Mouse (Mus musculus): ENCODE results near the gene Klf15. TPM values are rescaled to one million over a fixed set of nuclear protein-coding genes. Genes with fewer than 3 reads are reported as not detected.

Klf15 gene
- polyA plus RNA-seq, 1 experiment from 2014 or later, result 20.8 TPM

GRCm38 (mm10) chr6:90491956-90492744, 29.8 kb downstream of the Klf15 start:
- 61% methylated on average over 10 of the region's 10 CpGs for WGBS
- Histone ChIP-seq H3K4me1 (replicated peaks; ENCODE audit: insufficient read depth, low read length) (0 out of 2 replicates have a peak, but pooled peaks cover 3% of the 10 kb centered on the region), H3K4me2 (ENCODE audit: low read length) (no peak overlapping the region), H3K9ac (ENCODE audit: low read depth, low read length) (no peak overlapping the region), H3K4me3 (replicated peaks; ENCODE audit: low read depth, low read length) (no peak overlapping the region), H3K27me3 (ENCODE audit: insufficient read depth, low read length) (no peaks in the 10 kb centered on the region), H3K9me3 (replicated peaks; ENCODE audit: low read length) (no peaks in the 10 kb centered on the region), H3K36me3 (ENCODE audit: insufficient read depth, low read length) (no peaks in the 10 kb centered on the region), H3K27ac (peak overlapping the region; percentile 68)
- ATAC-seq (replicated peaks; ENCODE audit: low FRiP score, low read depth) (peak; percentile 89), DNase-seq (ENCODE audit: low spot score) (no peak)
- no peak for TF ChIP-seq CTCF (IDR thresholded peaks at IDR 0.05; ENCODE audit: low read depth)

DNA sequence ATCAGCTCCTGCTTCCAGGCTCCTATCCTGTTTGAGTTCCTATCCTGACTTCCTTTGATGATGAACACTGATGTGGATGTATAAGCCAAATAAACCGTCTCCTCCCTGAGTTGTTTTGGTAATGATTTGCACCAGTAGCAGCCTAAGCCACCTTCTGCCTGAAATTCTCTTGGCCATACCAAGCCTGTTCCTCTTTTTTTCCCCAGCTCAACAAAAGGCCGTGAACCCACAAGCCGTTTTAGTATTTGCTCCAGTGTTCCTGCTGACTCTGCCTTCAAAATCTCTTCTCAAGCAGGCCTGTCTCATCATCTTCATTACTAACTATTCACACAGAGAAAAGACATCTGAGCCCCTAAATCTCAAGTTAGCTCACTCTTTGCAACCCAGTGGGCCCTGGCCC, 31.8 kb downstream of the Klf15 start:
- H3K36me3 ChIP-seq (ENCODE audit: insufficient read depth, low read length), result no peaks in the 10 kb centered on the region
- no peak overlapping the region; the same call in 1 of the 2 replicates for H3K27ac ChIP-seq
- no peaks in the 10 kb centered on the region for H3K27me3 ChIP-seq (ENCODE audit: insufficient read depth, low read length)
- no peak for DNase-seq (ENCODE audit: low spot score)
- no peak overlapping the region for H3K4me2 ChIP-seq (ENCODE audit: low read length)
- TF ChIP-seq CTCF (IDR thresholded peaks at IDR 0.05; ENCODE audit: low read depth), result no peak
- WGBS, result 61% methylated on average over 3 of the region's 3 CpGs
- no peak overlapping the region for H3K4me3 ChIP-seq (replicated peaks; ENCODE audit: low read depth, low read length)
- H3K9me3 ChIP-seq (replicated peaks; ENCODE audit: low read length), result no peaks in the 10 kb centered on the region
- ATAC-seq (replicated peaks; ENCODE audit: low FRiP score, low read depth), result no peak
- no peak overlapping the region for H3K9ac ChIP-seq (ENCODE audit: low read depth, low read length)
- H3K4me1 ChIP-seq (replicated peaks; ENCODE audit: insufficient read depth, low read length), result 0 out of 2 replicates have a peak, but pooled peaks cover 3% of the 10 kb centered on the region

GRCm38 (mm10) chr6:90494566-90494965, 32.2 kb downstream of the Klf15 start:
- TF ChIP-seq CTCF (IDR thresholded peaks at IDR 0.05; ENCODE audit: low read depth), result no peak
- ATAC-seq (replicated peaks; ENCODE audit: low FRiP score, low read depth), result no peak
- Histone ChIP-seq H3K27ac (peak overlapping the region; percentile 48), H3K27me3 (ENCODE audit: insufficient read depth, low read length) (no peaks in the 10 kb centered on the region), H3K4me2 (ENCODE audit: low read length) (no peak overlapping the region), H3K9ac (ENCODE audit: low read depth, low read length) (no peak overlapping the region), H3K4me3 (replicated peaks; ENCODE audit: low read depth, low read length) (no peak overlapping the region), H3K9me3 (replicated peaks; ENCODE audit: low read length) (no peaks in the 10 kb centered on the region), H3K4me1 (replicated peaks; ENCODE audit: insufficient read depth, low read length) (0 out of 2 replicates have a peak, but pooled peaks cover 3% of the 10 kb centered on the region), H3K36me3 (ENCODE audit: insufficient read depth, low read length) (no peaks in the 10 kb centered on the region)
- 69% methylated on average over 3 of the region's 3 CpGs for WGBS
- no peak for DNase-seq (ENCODE audit: low spot score)

DNA sequence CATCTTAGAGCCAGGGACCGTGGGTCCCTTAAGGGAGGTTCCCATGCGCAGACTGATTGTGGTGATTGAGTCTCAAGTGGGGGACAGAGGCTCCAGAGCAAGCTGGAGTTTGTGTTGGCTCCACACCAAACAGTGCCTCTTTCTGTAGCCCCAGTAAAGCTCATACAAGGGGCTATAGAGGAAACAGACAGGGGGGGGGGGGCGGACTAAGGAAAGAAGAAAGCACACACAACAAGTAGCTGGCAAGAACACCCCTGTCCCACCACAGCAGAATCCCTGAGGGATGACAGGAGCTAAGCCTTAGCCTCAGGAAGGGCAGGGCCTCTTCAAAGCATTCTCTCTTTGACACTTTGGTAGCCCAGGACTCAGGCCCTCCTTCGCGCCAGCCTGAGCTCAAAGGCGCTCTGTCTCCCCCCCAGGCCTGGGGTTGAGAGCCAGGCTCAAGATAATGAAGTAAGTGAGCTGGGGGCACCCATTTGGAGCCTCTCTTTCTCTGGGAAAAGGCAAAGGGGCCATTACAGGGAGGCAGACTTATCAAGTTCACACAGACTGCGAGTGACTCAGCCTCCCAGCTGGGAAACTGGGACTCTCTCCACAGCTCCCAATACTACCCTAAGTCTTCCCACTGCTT, 33.0 kb downstream of the Klf15 start:
- H3K27ac ChIP-seq, result no peak overlapping the region
- H3K4me2 ChIP-seq (ENCODE audit: low read length), result no peak overlapping the region
- no peaks in the 10 kb centered on the region for H3K9me3 ChIP-seq (replicated peaks; ENCODE audit: low read length)
- H3K36me3 ChIP-seq (ENCODE audit: insufficient read depth, low read length), result no peaks in the 10 kb centered on the region
- ATAC-seq (replicated peaks; ENCODE audit: low FRiP score, low read depth), result no peak
- H3K9ac ChIP-seq (ENCODE audit: low read depth, low read length), result 0 out of 2 replicates have a peak overlapping the region, but pooled peaks have one; percentile 27
- 65% methylated on average over 6 of the region's 7 CpGs for WGBS
- no peak for TF ChIP-seq CTCF (IDR thresholded peaks at IDR 0.05; ENCODE audit: low read depth)
- 0 out of 2 replicates have a peak, but pooled peaks cover 3% of the 10 kb centered on the region for H3K4me1 ChIP-seq (replicated peaks; ENCODE audit: insufficient read depth, low read length)
- no peak for DNase-seq (ENCODE audit: low spot score)
- no peaks in the 10 kb centered on the region for H3K27me3 ChIP-seq (ENCODE audit: insufficient read depth, low read length)
- H3K4me3 ChIP-seq (replicated peaks; ENCODE audit: low read depth, low read length), result no peak overlapping the region

- no peak for TF ChIP-seq CTCF (IDR thresholded peaks at IDR 0.05; ENCODE audit: low read depth)
- DNase-seq (ENCODE audit: low spot score) (no peak), ATAC-seq (replicated peaks; ENCODE audit: low FRiP score, low read depth) (no peak)
- Histone ChIP-seq H3K4me2 (ENCODE audit: low read length) (no peak overlapping the region), H3K36me3 (ENCODE audit: insufficient read depth, low read length) (no peaks in the 10 kb centered on the region), H3K4me1 (replicated peaks; ENCODE audit: insufficient read depth, low read length) (0 out of 2 replicates have a peak, but pooled peaks cover 3% of the 10 kb centered on the region), H3K4me3 (replicated peaks; ENCODE audit: low read depth, low read length) (no peak overlapping the region), H3K9me3 (replicated peaks; ENCODE audit: low read length) (no peaks in the 10 kb centered on the region), H3K27me3 (ENCODE audit: insufficient read depth, low read length) (no peaks in the 10 kb centered on the region), H3K9ac (ENCODE audit: low read depth, low read length) (no peak overlapping the region), H3K27ac (no peak overlapping the region)
- 69% methylated on average over 3 of the region's 3 CpGs for WGBS
Observed at GRCm38 (mm10) chr6:90496217-90496616, 33.8 kb downstream of the Klf15 start.

DNA sequence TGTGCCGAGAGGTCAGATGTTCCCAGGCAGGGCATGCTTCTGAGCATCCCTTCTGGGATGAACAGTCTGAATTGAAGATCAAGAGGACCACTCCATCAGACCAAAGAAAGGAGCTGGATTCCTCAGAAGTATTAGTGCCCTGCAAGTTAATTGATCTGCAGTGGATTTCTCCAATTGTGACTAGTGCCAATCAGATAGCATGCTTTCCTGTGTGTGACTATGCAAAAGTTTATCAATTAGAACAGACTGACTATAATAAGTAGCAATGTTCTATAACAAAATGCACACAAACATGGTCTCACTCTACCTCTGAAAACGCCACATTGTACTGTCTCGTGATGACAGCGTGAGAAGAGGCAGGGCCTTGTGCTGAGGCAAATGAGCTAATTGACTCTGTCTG, 37.1 kb downstream of the Klf15 start:
- H3K4me1 ChIP-seq (replicated peaks; ENCODE audit: insufficient read depth, low read length), result 0 out of 2 replicates have a peak, but pooled peaks cover 3% of the 10 kb centered on the region
- ATAC-seq (replicated peaks; ENCODE audit: low FRiP score, low read depth) (no peak), DNase-seq (ENCODE audit: low spot score) (no peak)
- no peak overlapping the region for H3K27ac ChIP-seq
- H3K36me3 ChIP-seq (ENCODE audit: insufficient read depth, low read length), result no peaks in the 10 kb centered on the region
- H3K9me3 ChIP-seq (replicated peaks; ENCODE audit: low read length), result no peaks in the 10 kb centered on the region
- H3K4me3 ChIP-seq (replicated peaks; ENCODE audit: low read depth, low read length), result no peak overlapping the region
- no peaks in the 10 kb centered on the region for H3K27me3 ChIP-seq (ENCODE audit: insufficient read depth, low read length)
- H3K9ac ChIP-seq (ENCODE audit: low read depth, low read length), result no peak overlapping the region
- no peak overlapping the region for H3K4me2 ChIP-seq (ENCODE audit: low read length)
- WGBS, result 71% methylated on average over 4 of the region's 4 CpGs
- no peak for TF ChIP-seq CTCF (IDR thresholded peaks at IDR 0.05; ENCODE audit: low read depth)

Measured in kidney, postnatal 0 days (tissue).